Mouse (Mus musculus): ENCODE measurements around the gene Lyar.

Lyar gene

DNA sequence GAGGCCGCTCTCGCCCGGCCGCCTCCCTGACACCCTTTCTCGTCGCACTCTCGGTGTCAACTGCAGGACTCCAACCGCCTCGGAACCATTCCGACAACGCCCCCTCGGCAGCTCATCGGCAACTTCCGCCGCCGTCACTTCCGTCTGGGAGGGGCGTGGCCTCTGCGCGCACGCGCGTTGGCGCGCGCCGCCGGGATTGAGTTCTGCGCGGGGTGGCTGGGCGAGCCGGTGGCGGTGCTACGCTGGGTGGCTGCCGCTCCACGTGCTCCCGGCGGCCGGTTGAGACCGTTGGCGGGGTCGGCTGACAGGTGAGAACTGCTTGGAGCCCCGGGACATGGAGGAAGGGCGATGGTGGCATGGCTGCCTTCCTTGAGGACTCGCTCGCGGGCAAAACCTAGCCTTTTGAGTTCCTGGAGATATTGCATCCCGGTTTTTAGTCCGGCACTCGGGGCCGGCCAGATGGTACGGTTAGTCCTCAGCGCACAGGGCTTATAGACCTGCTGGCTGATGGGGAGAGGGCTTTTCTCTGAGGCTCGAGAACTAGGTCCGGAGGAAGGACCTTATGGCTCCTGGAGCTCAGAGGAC, at the start of gene Lyar, which contains the start of gene Zbtb49:
Lyar (plus strand) TSS at position 143 of the 585 bp plus-strand sequence.
Zbtb49 (minus strand) TSS at position 130 of the 585 bp plus-strand sequence.
- DNase-seq (ENCODE audit: low spot score in 2 of 2) = peak; percentile 86 to 95

DNA sequence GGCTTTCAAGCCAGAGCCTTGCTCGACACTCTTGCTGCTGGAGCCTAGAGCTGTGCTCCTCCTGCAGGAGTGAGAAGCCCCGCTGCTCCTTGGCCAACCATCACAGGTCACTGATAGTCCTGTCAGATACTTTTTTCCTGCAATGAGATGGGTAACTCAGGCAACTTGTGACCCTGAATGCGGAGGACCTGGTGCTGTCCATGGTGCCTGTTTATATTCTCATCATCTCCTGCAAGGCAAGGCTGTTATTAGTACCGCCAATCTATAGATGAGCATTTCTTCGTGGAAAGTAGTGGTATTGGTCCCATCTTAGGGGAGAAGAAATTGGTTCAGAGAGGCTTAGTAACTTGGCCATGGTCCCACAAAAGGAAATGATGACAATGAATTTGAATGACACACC, 46.5 kb upstream of the Lyar start:
- no peak for DNase-seq (ENCODE audit: low spot score in 2 of 2)

DNA sequence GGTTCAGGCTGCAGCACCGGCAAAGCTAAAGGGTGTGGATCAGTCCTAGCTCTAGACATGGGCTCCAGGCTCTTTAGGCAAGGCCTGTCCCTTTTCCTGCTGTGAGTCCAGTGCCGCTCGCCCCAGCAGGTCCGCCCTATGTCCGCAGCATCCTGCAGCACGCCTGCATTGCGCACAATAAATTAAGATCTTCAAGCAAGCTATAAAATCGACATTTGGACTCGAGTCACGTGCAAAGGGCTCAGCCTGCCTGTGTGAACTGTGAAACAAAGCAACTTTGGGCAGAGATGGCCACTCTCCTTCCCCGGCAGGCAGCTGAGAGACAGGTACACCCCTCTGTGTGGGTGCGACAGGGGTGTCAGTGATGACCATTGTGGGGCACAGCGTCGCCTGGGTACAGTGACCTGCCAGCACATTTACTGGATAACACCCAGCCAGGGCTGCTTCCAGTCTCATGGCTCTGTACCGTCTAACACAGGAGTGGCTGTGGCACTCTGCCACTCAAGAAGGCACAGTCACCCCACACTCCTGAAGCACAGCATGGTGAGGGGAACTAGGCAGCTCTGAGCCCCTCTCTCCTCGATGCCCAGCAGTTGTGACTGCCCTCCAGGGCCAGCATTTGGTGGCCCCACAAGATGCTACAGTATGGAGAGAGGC, 45.9 kb upstream of the Lyar start:
- DNase-seq (ENCODE audit: low spot score in 2 of 2) = no peak

DNA sequence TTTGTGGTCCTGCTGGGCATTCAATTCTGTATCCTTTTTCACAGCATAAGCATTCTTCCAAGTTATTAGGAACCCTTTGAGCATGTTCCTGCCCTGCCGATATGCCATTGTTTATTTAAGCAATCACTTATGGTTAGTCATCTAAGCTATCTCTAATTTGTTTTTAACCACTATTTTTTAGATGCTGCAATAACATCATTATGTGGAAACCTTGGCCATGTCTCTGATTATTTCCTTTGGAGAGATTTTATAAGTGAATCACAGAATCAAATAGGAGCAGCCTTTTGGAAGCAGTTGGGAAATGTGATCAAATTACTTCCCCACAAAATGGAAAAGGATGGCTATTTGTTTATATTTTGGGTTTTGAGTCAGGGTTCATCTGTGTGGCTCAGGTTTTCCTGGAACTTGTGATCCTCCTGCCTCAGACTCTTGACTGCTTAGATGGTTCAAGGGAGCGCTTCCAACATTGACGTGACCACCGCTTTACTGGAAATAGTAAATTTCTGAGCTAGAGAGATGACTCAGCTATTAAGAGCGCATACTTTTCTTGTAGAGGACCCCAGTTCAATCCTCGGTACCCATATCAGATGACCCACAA, 35.5 kb upstream of the Lyar start:
- DNase-seq (ENCODE audit: low spot score in 2 of 2) = no peak

DNA sequence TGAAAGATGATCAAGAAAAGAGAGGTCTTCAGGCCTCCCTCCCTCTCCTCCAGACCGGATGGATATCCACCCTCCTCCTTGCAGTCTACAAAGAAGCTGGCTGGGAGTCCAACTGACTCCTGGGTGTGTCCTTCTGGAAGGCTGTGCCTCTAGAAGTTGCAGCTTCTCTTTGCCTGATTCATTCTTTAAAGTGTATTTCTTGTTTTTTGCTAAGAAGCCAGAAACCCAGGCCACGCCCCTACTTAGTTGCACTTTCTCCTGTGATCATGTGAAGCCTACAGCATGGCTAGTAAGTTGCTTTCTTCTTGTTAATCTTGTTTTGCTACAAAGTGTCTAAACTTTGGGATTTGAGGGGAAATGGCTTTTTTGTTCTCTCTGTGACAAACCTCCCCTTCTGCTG, 33.3 kb upstream of the Lyar start:
- DNase-seq (ENCODE audit: low spot score in 2 of 2) = no peak

DNA sequence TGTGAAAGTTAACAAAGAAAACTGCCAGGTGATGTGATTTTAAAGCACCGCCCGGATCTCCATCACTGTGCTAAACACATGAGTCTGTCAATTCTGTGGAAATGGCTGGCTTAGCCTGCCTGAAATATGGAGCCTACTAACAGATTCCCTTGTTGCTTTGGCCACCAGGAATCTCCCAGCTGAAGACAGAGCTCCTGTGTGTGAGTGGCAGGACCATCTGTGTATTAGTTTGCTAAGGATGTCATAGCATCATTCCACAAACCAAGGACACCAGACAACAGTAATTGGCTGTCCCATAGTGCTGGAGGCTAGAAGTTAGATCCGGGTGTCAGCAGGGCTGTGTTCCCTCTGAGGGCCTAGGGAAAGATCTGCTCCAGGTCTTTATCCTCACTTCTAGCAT, 29.4 kb upstream of the Lyar start:
- DNase-seq (ENCODE audit: low spot score in 2 of 2) = no peak

DNA sequence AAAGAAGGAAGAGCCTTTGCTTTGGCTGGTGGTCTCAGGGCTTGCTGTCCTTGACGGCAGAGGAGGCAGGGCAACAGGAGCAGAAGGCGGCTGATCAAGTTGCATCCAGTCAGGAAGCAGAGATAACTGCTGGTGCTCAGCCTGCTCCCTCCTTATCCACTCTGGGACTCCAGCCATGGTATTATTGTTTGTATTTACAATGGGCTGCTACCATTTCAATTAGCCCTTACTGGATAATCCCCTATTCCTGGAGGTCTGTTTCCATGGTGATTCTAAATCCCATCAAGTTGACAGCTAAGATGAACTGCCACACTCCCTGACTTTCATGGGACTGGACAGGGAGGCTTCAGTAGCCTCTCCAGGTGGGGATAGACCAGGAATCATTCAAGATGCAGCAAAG, 25.3 kb upstream of the Lyar start:
- no peak for DNase-seq (ENCODE audit: low spot score in 2 of 2)

DNA sequence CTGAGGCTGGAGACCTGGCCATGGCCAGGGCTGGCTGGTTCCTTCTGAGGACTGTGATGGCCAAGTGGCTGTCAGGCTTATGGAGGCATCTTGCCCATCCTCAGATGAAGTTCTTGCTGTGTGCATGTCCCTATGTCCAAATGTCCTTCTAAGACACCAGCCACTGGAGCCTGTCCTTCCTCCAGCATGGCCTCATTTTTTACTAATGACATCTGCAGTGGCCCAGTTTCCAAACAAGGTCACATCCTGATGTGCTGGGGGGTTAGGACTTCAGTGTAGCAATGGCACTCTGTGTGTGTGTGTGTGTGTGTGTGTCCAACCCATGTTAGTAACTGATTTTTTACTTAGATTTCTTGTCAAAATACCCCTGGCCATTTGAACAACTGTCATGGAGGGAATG, 24.3 kb upstream of the Lyar start:
- DNase-seq (ENCODE audit: low spot score in 2 of 2) = no peak

DNA sequence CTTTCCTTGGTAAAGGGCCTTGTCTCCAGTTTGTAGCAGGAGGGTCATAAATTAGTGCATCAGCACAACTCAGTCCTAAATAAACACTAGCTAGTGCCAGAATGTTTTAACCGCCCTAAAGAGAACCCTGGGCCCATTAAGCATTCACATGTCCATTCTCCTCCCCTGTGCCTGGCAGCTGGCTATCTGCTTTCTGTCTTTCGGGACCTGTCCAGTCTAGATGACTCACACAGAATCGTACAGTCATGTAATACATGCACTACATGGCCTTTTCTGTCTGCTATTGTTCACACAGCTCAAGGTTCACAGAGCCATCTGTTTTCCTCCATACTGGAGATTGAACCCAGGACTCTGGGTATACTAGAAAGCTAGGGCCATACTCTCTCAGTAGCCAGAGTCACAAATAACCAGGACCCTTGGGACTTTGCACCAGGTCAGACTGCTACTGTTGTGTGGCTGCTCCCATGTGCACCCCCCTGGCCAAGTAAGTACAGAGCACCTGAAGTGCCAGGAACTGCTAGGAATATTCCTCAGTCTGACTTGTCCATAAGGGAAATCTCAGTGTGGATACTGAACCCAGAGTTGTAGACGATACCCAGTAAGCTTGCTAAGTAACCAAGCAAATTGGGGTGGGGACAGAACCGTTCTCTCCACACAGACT, 23.3 kb upstream of the Lyar start:
- no peak for DNase-seq (ENCODE audit: low spot score in 2 of 2)

DNA sequence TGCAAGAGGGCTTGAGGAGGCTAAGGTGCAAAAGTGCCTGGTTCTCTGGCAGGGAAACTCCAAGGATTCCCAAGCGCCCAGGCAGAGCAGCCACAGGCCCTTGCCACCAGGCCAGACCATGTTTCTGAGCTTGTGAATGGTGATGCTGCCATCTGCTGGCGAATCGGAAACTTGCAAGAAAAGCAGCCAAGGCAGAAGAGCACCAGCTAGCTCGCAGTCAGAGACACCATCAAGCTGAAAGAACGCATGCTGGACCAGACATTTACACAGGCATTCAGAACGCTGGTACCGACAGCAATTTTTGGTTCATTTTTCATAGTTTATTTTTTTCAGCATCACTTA, 22.8 kb upstream of the Lyar start:
- DNase-seq (ENCODE audit: low spot score in 2 of 2) = peak; percentile 64 to 89

DNA sequence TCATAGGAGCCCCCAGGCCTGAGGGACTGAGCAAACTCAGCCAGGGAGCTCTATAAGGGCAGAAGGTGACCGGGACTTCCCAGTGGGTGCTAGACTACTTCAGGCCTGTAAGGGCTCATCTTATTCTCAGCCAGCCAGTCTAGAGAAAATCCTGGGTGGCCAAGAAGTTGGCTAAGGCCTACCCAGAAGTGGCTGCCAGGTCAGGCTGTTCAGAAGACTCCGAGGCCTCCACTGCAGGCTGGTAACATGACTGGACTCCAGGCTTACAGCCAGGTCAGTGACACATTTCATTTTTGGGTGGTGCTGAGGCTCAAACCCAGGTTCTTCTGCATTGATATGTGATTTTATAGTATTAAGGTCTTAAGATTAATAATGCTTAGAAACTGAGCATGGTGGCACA, 20.6 kb upstream of the Lyar start:
- DNase-seq (ENCODE audit: low spot score in 2 of 2) = no peak

DNA sequence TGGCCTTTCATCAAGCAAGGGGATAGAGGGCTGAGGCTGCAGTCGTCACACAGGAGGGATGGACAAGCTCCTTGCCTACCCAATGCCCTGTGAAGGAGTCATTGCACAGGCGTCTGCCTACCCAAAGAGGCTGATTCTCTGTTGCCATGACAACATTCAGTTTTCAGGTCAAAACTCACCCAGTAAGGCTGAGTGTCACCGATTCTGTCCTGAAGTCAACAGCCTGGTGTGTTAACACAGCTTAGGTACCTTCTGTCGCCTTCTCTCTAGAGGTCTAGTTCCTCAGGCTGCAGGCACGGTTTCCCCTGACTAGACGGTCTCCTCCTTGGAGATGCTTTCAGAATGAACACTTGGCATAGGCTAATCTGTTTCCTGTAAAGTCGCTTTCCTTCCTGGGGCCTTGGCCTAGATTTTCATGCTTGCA, 15.0 kb upstream of the Lyar start:
- no peak for DNase-seq (ENCODE audit: low spot score in 2 of 2)

DNA sequence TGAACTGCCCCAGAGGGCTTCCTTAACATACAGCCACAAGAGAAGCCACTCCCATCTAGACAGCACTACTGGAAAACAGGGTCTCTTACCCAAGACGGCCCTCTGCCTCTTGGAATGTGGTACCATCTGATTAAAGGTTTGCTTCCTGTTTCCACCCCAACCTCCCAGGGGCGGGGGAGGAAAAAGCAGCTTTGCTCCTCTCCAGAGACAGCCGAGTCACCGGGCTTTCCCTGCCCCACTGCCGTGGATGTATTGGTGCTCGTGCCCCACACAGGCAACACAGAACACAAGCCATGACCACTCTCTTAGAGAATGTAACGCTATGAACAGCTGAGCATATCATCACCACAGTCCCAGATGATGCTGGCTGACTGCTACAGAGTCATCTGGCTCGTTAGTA, 11.3 kb upstream of the Lyar start:
- DNase-seq (ENCODE audit: low spot score in 2 of 2) = no peak

DNA sequence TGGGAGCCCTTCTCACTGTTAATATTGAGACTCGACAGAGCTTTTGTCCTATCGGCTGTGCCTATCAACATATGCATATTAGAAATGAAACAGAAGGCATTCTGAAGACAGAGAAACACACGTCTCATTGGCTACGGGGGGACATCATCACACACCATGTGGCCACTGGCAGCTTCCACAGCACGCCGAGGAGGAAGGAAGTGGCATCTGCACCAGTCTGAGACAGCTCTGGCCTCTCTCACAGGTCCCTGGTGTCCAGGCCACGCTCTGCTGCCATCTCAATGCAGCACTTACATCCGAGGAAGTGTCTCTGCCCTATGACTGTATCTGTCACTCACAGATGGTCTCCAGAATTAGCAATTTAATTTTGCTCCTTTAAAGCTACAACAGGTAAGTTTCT, 8.6 kb upstream of the Lyar start:
- no peak for DNase-seq (ENCODE audit: low spot score in 2 of 2)

DNA sequence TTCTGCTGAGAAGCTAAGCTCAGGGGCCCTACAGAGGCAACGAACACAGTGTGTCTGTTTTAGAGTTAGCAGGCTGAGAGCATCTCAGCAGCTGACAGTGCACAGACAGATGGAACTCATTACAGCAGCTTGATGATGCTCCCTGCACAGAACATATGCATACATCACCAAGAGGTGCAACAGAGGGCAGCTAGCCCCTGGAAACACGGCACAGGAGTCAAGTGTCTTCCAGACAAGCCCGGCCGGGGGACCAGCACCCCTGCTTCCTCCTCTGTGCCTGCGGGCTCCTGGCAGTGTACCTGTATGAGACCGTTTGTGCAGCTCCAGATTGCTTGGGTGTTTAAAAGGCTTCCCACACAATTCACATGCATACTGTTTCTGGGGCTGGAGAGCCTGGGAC, 7.3 kb upstream of the Lyar start:
- no peak for DNase-seq (ENCODE audit: low spot score in 2 of 2)

DNA sequence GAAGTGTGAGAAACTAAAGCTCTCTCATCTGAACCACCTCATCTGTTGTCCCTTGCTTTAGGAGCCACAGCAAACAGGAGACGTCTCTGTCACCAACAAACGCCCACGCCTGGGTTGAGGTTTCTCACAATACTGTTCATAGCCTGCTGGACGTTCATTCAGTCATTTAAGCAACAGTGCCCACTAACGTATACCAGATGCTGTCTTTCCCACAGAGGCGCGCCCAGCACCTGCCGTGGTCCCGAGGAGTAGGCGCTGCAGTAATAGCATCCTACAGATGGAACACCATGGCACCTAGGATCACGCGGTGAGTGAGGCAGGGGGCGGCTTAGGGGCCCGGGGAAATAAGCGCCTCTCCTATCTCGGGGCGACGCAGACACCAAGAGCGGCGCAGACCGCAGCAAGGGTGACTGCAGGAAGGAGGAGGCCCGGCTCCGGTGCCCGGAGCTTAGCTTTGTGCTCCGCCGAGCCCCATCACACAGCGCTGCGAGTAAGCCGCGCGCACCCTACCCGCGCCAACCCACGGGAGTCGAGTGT, 431 bp upstream of the Lyar start:
- DNase-seq (ENCODE audit: low spot score in 2 of 2) = peak in 1 of 2 experiments; percentile 41

DNA sequence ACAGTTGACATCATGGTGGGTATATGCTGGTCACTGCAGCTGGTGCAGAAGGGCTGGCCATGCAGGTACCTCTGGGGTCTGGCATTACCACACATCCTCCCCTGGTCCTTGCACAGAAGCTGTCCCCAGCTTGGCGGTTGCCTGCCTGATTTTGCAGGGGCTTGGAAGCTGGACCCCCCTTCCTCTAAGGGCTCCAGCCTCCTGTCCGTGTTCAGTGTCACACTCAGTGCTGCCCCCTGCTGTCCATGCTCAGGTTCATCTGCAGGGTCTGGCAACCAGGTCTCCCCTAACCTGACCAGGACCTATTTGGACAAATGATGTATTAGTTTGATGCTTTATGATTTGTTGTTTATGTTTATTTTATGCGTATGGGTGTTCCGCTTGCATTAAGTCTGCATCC, 15.2 kb downstream of the Lyar start:
- DNase-seq (ENCODE audit: low spot score in 2 of 2) = no peak

DNA sequence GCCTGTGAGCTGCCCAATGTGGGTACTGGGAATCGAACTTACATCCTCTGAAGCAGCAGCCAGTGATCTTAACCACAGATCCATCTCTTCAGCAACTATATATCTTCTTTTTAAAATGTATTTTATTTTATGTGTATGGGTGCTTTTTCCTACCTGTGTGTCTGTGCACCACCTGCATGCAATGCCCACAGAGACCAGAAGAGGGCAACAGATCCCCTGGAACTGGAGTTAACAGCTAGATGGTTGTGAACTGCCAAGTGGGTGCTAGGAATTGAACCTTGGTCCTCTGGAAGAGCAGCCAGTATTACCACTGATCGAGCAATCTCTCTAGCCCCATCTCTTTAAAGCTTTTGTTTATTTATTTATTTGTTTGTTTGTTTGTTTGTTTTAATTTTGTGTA, 16.4 kb downstream of the Lyar start:
- no peak for DNase-seq (ENCODE audit: low spot score in 2 of 2)

DNA sequence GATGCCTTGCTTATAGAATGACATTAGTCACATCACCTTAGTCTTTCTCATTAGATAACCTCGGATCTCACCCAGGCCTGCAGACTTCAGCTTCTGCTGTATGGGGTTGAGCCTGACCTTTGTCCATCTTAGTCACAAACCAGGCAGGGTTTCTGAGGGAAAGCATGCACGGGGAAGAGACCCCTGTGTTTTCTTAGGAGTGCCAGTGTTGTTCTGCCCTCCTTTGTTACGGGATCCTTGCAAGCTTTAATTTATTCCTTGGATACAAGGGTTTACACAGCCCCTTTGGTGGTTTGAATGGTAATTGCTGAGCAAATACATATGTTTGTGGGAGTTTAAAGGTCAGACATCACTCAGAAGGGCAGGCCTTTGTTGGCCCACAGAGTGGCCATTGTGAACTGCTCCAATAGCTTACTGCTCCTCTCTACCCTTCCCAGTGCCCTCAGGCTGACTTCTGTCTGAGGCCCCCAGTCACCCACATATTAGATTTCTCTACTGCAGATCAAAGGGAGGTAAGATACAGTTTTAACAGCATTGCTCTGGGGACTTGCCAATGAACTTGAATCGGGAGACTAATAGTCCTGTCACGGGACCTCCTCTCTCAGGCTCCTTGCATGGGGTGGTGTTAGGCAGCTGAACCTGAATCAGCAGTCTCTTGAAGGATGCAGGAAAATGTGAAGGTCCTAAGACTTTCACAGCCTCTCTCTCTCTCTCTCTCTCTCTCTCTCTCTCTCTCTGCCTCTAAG, 20.6 kb downstream of the Lyar start:
- no peak for DNase-seq (ENCODE audit: low spot score in 2 of 2)

DNA sequence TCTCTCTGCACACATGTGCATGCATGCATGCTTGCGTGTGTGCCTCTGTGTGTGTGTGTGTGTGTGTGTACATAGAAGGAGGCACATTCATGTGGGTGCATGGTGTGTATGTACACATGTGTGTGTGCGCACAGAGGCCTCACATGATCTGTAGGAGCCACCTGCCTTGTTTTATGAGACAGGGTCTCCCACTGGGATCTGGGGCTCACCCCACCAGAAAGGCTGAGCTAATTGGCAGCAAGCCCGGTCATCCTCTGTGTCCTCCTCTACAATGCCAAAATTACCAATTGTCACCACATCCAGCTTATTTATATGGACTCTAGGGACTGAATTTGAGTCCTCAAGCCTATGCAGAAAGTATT, 21.2 kb downstream of the Lyar start:
- DNase-seq (ENCODE audit: low spot score in 2 of 2) = no peak

DNA sequence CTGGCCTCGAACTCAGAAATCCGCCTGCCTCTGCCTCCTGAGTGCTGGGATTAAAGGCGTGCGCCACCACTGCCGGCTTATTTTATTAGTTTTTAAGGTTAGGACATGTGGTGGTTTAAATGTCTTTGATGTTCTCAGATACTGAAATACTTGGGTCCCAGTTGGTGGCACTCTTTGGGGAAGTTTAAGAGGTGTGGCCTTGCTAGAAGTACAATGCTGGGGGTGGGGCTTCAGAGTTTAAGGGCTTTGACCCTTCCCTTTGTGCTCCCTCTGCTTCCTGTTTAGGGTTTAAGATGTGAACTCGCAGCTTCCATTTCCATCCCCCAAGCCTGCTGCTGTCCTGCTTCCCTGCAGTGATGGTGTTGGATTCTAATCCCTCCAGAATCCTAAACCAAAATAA, 21.7 kb downstream of the Lyar start:
- DNase-seq (ENCODE audit: low spot score in 2 of 2) = no peak

DNA sequence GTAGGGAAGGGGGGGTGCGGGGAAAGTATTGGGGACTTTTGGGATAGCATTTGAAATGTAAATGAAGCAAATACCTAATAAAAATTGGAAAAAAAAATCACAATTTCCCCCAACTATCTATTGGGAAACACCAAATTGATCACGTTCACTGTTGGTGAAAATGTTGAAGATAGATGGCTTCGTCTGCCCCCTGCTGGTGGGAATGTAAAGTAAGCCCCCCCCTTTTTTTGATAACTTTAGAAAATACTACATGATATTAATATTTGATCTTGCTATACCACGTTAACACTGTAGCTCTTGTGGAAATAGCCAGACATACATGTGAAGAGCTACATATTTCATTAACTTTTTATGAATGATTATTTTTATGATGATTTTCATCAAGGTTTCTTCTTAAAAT, 34.9 kb downstream of the Lyar start:
- DNase-seq (ENCODE audit: low spot score in 2 of 2) = no peak

All from frontal cortex, postnatal 14 days (tissue).